Mouse (Mus musculus): ENCODE measurements around the gene Msi2. TPM values are rescaled to one million over a fixed set of nuclear protein-coding genes. Genes with fewer than 3 reads are reported as not detected.

Msi2 gene
- polyA plus RNA-seq, 1 experiment from 2014 or later: 33.1 TPM

Small RNA genes lying within 50 kb of the gene (microRNA-seq; reads per million reads assigned to microRNA genes)
- gene Mir378b: not detected

Other genes with a start within 250 kb of the Msi2 start
- gene Akap1, start 146.1 kb upstream of the Msi2 start, polyA plus RNA-seq (2014; fragmentation: Nextera tagmentation; extraction: Ambion mirVana): 28.7 and 29.0 TPM in 2 replicates
- 19.9 and 26.8 TPM in 2 replicates for gene Scpep1, start 237.0 kb upstream of the Msi2 start, polyA plus RNA-seq (2014; fragmentation: Nextera tagmentation; extraction: Ambion mirVana)
- not detected in 2 replicates for gene Elobl, start 248.4 kb upstream of the Msi2 start, polyA plus RNA-seq (2014; fragmentation: Nextera tagmentation; extraction: Ambion mirVana)